Mouse (Mus musculus) large intestine, adult 2 months (tissue): ENCODE measurements at regions not wholly inside any gene's neighbourhood (a gene's known extent, or its start where the extent isn't known, plus 50 kb on each side); places are given as distances from the start of the nearest gene placed in this dataset.
A peak's percentile ranks its signal among the peaks of the same experiment; 100 is the strongest.

ENCODE experiments used
- DNase-seq: peaks from one replicate; pipeline ENCODE4 v3.0.0-alpha.2; 2012; ENCODE audit warnings: low read depth, low spot score
- WGBS: fragments of 180-500 bp; shearing (Covaris S2); methylation state at CpG from one replicate; pipeline ENCODE4 v1.1.7; 2018; 5-methylcytosine and 5-hydroxymethylcytosine counted together

DNA sequence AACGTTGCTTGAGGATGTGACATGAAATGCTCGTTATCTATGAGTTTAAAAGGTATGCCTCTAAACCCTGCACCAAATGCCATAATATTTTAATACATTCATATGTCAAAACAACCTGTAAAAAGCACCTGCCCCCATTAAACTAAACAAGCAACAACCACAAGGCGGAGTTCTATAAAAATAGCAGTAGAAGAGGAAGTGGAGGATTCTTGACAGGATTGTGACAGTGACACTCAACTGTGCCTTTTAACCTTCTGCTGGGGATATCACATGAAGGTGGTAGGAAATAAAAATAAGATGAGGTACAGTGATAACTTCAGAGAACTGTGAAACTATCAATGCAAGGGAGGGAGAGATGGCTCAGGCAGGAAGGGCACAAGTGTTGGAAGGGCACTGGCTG lies 58.6 kb upstream of the Dbx2 start:
- no peak for DNase-seq
- WGBS = 59% methylated on average over 3 of the region's 3 CpGs

- WGBS = 86% methylated on average over 9 of the region's 9 CpGs
- DNase-seq = no peak
Measured at GRCm38 (mm10) chr15:95715941-95716340, 60.2 kb upstream of the Dbx2 start.

GRCm38 (mm10) chr15:95723699-95724098 lies 66.9 kb upstream of the Ano6 start:
- no peak for DNase-seq
- WGBS = 53% methylated on average over 7 of the region's 7 CpGs

GRCm38 (mm10) chr15:95725866-95726265 lies 64.8 kb upstream of the Ano6 start:
- peak; percentile 33 for DNase-seq
- WGBS = 19% methylated on average over 11 of the region's 11 CpGs

- DNase-seq = no peak
Measured at GRCm38 (mm10) chr15:95726516-95726915, 64.1 kb upstream of the Ano6 start.

DNA sequence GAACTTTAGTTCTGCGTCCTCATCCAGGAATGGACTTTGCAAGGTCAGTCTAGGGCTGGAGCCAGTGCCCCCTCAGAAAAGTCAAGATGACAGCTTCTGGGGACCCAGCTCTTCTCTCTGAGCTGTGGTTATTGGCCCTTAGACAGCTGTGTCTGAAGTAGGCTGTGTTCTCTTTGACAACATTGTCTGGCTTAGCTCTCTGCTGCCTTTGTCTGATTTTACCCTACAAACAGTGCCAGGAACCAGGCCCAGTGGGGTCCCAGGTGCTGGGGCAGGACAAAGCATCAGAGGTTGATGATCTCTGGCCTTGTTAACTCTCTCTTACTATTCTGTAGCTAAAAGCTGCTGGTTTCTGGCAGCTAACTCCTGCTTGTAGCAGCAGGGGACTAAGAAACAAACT lies 54.9 kb upstream of the Ano6 start:
- DNase-seq = no peak
- 76% methylated on average over 1 of the region's 1 CpGs for WGBS

More at GRCm38 (mm10) chr15:95726516-95726915, 64.1 kb upstream of the Ano6 start:
- WGBS = 80% methylated on average over 13 of the region's 13 CpGs
